Mouse (Mus musculus) MEL (cell line): Measurements from ENCODE around the gene Sinhcaf. TPM values are rescaled to one million over a fixed set of nuclear protein-coding genes. Genes with fewer than 3 reads are reported as not detected.
"Not testable (repeated sequence)": the region's sequence is repeated elsewhere in the genome, so short reads cannot be mapped to it uniquely, and the experiment has no call there.

Experiments used
- DNase-seq: peaks from one replicate; pipeline ENCODE4 v3.0.0; 2011; ENCODE audit warnings: low read depth, low spot score
- H3K27ac ChIP-seq: 2 replicates; pipeline ENCODE4 v1.5.1; 2012; ENCODE audit warnings: low read depth, mild to moderate bottlenecking, control low read depth, low read length, moderate library complexity; ENCODE audit not compliant: control insufficient read depth
- H3K27me3 ChIP-seq, 2 experiments: fragments of 150-350 bp in 1 of 2; sonication (generic) in 1 of 2; 2 replicates each; pipeline ENCODE4 v1.6.1; 2012; ENCODE audit warnings: low read length in 2 of 2, mild to moderate bottlenecking in 2 of 2, improper control_type of control experiment in 1 of 2, moderate library complexity in 1 of 2; ENCODE audit not compliant: insufficient read depth in 2 of 2, control insufficient read depth in 1 of 2
- H3K36me3 ChIP-seq, 2 experiments: 2 replicates each; pipeline ENCODE4 v1.6.1; 2012 to 2014; ENCODE audit warnings: low read length in 2 of 2, improper control_type of control experiment in 1 of 2, inconsistent platforms in 1 of 2, mild to moderate bottlenecking in 1 of 2; ENCODE audit not compliant: insufficient read depth in 2 of 2, control insufficient read depth in 1 of 2
- H3K4me1 ChIP-seq, 2 experiments: fragments of 150-350 bp in 1 of 2; sonication (generic) in 1 of 2; 2 replicates each; pipeline ENCODE4 v1.6.1; 2012; ENCODE audit warnings: low read length in 2 of 2, improper control_type of control experiment in 1 of 2, mild to moderate bottlenecking in 1 of 2; ENCODE audit not compliant: insufficient read depth in 2 of 2, control insufficient read depth in 1 of 2
- H3K4me3 ChIP-seq, 2 experiments: fragments of 150-350 bp in 1 of 2; sonication (generic) in 1 of 2; 2 replicates each; pipeline ENCODE4 v1.5.1; 2012; ENCODE audit warnings: low read depth in 2 of 2, low read length in 2 of 2, mild to moderate bottlenecking in 2 of 2, moderate library complexity in 2 of 2, control low read depth in 1 of 2, improper control_type of control experiment in 1 of 2; ENCODE audit not compliant: control insufficient read depth in 1 of 2, insufficient read depth in 1 of 2
- H3K79me2 ChIP-seq: 2 replicates; pipeline ENCODE4 v1.6.1; 2012; ENCODE audit warnings: mild to moderate bottlenecking, low read length, moderate library complexity; ENCODE audit not compliant: control insufficient read depth, poor library complexity, insufficient read depth
- H3K9ac ChIP-seq: 2 replicates; pipeline ENCODE4 v1.6.1; 2012; ENCODE audit warnings: low read depth, mild to moderate bottlenecking, control low read depth, low read length, moderate library complexity; ENCODE audit not compliant: control insufficient read depth, poor library complexity, severe bottlenecking
- H3K9me3 ChIP-seq: fragments of 150-350 bp; sonication (generic); replicated peaks from 2 replicates; pipeline ENCODE4 v1.6.1; 2012; ENCODE audit warnings: mild to moderate bottlenecking, low read length, improper control_type of control experiment, moderate library complexity; ENCODE audit not compliant: insufficient read depth
- CHD2 ChIP-seq: IDR thresholded peaks from 2 replicates; pipeline ENCODE4 v1.6.1; 2011; ENCODE audit warnings: low read length, improper control_type of control experiment
- KAT2A ChIP-seq: conservative IDR thresholded peaks from 2 replicates; pipeline ENCODE4 v1.6.1; 2012; ENCODE audit warnings: low read depth, low read length, improper control_type of control experiment, inconsistent platforms
- MAFK ChIP-seq: IDR thresholded peaks from 2 replicates; pipeline ENCODE4 v1.6.1; 2011; ENCODE audit warnings: low read depth, mild to moderate bottlenecking, low read length, improper control_type of control experiment, borderline replicate concordance
- MEF2A ChIP-seq: IDR thresholded peaks from 2 replicates; pipeline ENCODE4 v1.6.1; 2014; ENCODE audit warnings: low read depth, mild to moderate bottlenecking, inconsistent platforms, low read length, improper control_type of control experiment; ENCODE audit not compliant: poor library complexity, insufficient replicate concordance, severe bottlenecking; ENCODE audit errors: extremely low read depth
- TBP ChIP-seq: IDR thresholded peaks from 2 replicates; pipeline ENCODE4 v1.8.0; 2011; ENCODE audit warnings: low read depth, low read length, improper control_type of control experiment
- UBTF ChIP-seq: IDR thresholded peaks from 2 replicates; pipeline ENCODE4 v1.6.1; 2012; ENCODE audit warnings: low read depth, mild to moderate bottlenecking, inconsistent platforms, low read length, improper control_type of control experiment, moderate library complexity, borderline replicate concordance; ENCODE audit not compliant: insufficient read depth
- USF1 ChIP-seq: IDR thresholded peaks from 2 replicates; pipeline ENCODE4 v1.6.1; 2014; ENCODE audit warnings: low read depth, mild to moderate bottlenecking, inconsistent platforms, low read length, improper control_type of control experiment, moderate library complexity
- ZMIZ1 ChIP-seq: IDR thresholded peaks from 2 replicates; pipeline ENCODE4 v1.6.1; 2012; ENCODE audit warnings: low read depth, mild to moderate bottlenecking, inconsistent platforms, low read length, improper control_type of control experiment, moderate library complexity
- ZNF384 ChIP-seq: IDR thresholded peaks from 2 replicates; pipeline ENCODE4 v1.6.1; 2012; ENCODE audit warnings: low read depth, mild to moderate bottlenecking, inconsistent platforms, low read length, improper control_type of control experiment
- polyA plus RNA-seq, 2 experiments: library from polyadenylated mRNA; stranded (reverse) in 1 of 2; unstranded in 1 of 2; fragments of >175 nt in 1 of 2; fragments of >200 nt in 1 of 2; gene quantifications; 2 replicates each; pipeline versions ENCODE4 v1.2.1 to v1.2.4; 2012; ENCODE audit warnings: low replicate concordance in 2 of 2, low read depth in 1 of 2; ENCODE audit not compliant: insufficient read length in 2 of 2, insufficient read depth in 1 of 2, missing spikeins in 1 of 2
- total RNA-seq: library from RNA; depleted of rRNA; stranded (reverse); fragments of 300-350 nt; gene quantifications from 2 replicates; pipeline ENCODE4 v1.2.3, GENCODE M21; 2012

Sinhcaf gene
- total and polyA plus RNA-seq, 3 experiments = 34.7 to 59.7 (median 54.4) TPM

- no peak for DNase-seq
- no peak overlapping the region for H3K9ac ChIP-seq
- H3K36me3 ChIP-seq = no peaks in the 10 kb centered on the region
- H3K4me1 ChIP-seq = no peaks in the 10 kb centered on the region
- no peak for TF ChIP-seq MEF2A
- no peak for TF ChIP-seq MAFK
- TF ChIP-seq CHD2 = no peak
- no peak for TF ChIP-seq USF1
- TF ChIP-seq ZMIZ1 = no peak
- no peak overlapping the region for H3K27ac ChIP-seq
- no peak overlapping the region for H3K4me3 ChIP-seq
- no peaks in the 10 kb centered on the region for H3K79me2 ChIP-seq
- no peaks in the 10 kb centered on the region for H3K9me3 ChIP-seq
- H3K27me3 ChIP-seq = no peaks in the 10 kb centered on the region
Observed at GRCm38 (mm10) chr6:148991660-148992372, 45.5 kb upstream of the Sinhcaf start.

- not testable (repeated sequence) for H3K4me1 ChIP-seq
- TF ChIP-seq ZNF384 = peak; percentile 49; the same call in 1 of the 2 replicates
- TF ChIP-seq TBP = peak; percentile 82
- TF ChIP-seq, all 39 proteins: peak for 2; not testable (repeated sequence) for 37
Observed at GRCm38 (mm10) chr6:148989792-148990491, 43.7 kb upstream of the Sinhcaf start.

DNA sequence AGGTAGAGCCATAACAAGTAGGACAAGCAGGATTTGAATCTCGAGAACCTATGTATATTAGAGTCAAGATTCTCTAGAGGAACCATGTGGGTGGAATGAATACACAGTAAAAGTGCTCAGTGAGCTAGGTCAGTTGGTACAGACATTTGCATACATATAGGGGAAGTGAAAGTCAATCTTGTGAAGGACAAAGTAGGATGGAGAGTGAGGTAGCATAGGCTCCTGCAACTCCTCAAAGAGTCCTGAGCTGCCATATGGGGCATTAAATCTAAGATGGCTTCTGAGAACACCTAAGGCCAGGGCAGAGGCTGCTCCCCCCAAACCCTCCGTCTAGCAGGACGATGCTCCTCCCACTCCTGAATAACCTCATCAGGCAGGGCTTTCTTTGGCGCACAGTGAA is 39.7 kb upstream of the Sinhcaf start:
- H3K4me1 ChIP-seq = no peaks in the 10 kb centered on the region
- H3K27me3 ChIP-seq = no peaks in the 10 kb centered on the region
- TF ChIP-seq UBTF = no peak
- TF ChIP-seq KAT2A = no peak
- H3K79me2 ChIP-seq = no peaks in the 10 kb centered on the region
- no peaks in the 10 kb centered on the region for H3K9me3 ChIP-seq
- no peak overlapping the region for H3K9ac ChIP-seq
- H3K36me3 ChIP-seq = no peaks in the 10 kb centered on the region
- no peak for DNase-seq
- H3K4me3 ChIP-seq = no peak overlapping the region
- no peak overlapping the region for H3K27ac ChIP-seq

More at GRCm38 (mm10) chr6:148989792-148990491, 43.7 kb upstream of the Sinhcaf start:
- H3K27ac ChIP-seq, H3K9ac ChIP-seq, H3K4me3 ChIP-seq, H3K27me3 ChIP-seq, H3K9me3 ChIP-seq, H3K36me3 ChIP-seq, H3K79me2 ChIP-seq: not testable (repeated sequence)
- peak; percentile 28 for DNase-seq
